Mouse (Mus musculus): ENCODE measurements at regions not wholly inside any gene's neighbourhood (a gene's known extent, or its start where the extent isn't known, plus 50 kb on each side); places are given as distances from the start of the nearest gene placed in this dataset.
A peak's percentile ranks its signal among the peaks of the same experiment; 100 is the strongest.

GRCm38 (mm10) chr13:34462808-34463511 lies 118.0 kb upstream of the Slc22a23 start:
- no peak for DNase-seq (ENCODE audit: low read depth, low spot score)

GRCm38 (mm10) chr13:34462206-34462807 lies 117.3 kb upstream of the Slc22a23 start:
- no peak for DNase-seq (ENCODE audit: low read depth, low spot score)

GRCm38 (mm10) chr13:34460969-34461368 lies 116.0 kb upstream of the Slc22a23 start:
- no peak for DNase-seq (ENCODE audit: low read depth, low spot score)

GRCm38 (mm10) chr13:34456051-34456450 lies 111.1 kb upstream of the Slc22a23 start:
- no peak for DNase-seq (ENCODE audit: low read depth, low spot score)

GRCm38 (mm10) chr13:34446806-34447205 lies 101.8 kb upstream of the Slc22a23 start:
- no peak for DNase-seq (ENCODE audit: low read depth, low spot score)

GRCm38 (mm10) chr13:34446327-34446726 lies 101.3 kb upstream of the Slc22a23 start:
- DNase-seq (ENCODE audit: low read depth, low spot score) = no peak

- no peak for DNase-seq (ENCODE audit: low read depth, low spot score)
Observed at GRCm38 (mm10) chr13:34441347-34441746, 96.4 kb upstream of the Slc22a23 start.

- DNase-seq (ENCODE audit: low read depth, low spot score) = no peak
Observed at GRCm38 (mm10) chr13:34427527-34427926, 82.5 kb upstream of the Slc22a23 start.

- no peak for DNase-seq (ENCODE audit: low read depth, low spot score)
Observed at GRCm38 (mm10) chr13:34424921-34425320, 79.9 kb upstream of the Slc22a23 start.

GRCm38 (mm10) chr13:34421644-34422043 lies 76.7 kb upstream of the Slc22a23 start:
- DNase-seq (ENCODE audit: low read depth, low spot score) = no peak

- DNase-seq (ENCODE audit: low read depth, low spot score) = no peak
Observed at GRCm38 (mm10) chr13:34420341-34421156, 75.6 kb upstream of the Slc22a23 start.

- DNase-seq (ENCODE audit: low read depth, low spot score) = no peak
Observed at GRCm38 (mm10) chr13:34419061-34419460, 74.1 kb upstream of the Slc22a23 start.

- DNase-seq (ENCODE audit: low read depth, low spot score) = no peak
Observed at GRCm38 (mm10) chr13:34416603-34417002, 71.6 kb upstream of the Slc22a23 start.

GRCm38 (mm10) chr13:34414533-34414932 lies 69.6 kb upstream of the Slc22a23 start:
- DNase-seq (ENCODE audit: low read depth, low spot score) = no peak

- DNase-seq (ENCODE audit: low read depth, low spot score) = peak; percentile 48
Observed at GRCm38 (mm10) chr13:34408669-34409055, 63.7 kb upstream of the Slc22a23 start.

GRCm38 (mm10) chr13:34408007-34408668 lies 63.2 kb upstream of the Slc22a23 start:
- DNase-seq (ENCODE audit: low read depth, low spot score) = peak; percentile 31

GRCm38 (mm10) chr13:34406291-34406690 lies 61.3 kb upstream of the Slc22a23 start:
- DNase-seq (ENCODE audit: low read depth, low spot score) = no peak

- DNase-seq (ENCODE audit: low read depth, low spot score) = no peak
Observed at GRCm38 (mm10) chr13:34402631-34403030, 57.6 kb upstream of the Slc22a23 start.

- DNase-seq (ENCODE audit: low read depth, low spot score) = no peak
Observed at GRCm38 (mm10) chr13:34401031-34401430, 56.0 kb upstream of the Slc22a23 start.

GRCm38 (mm10) chr13:34398847-34399246 lies 53.9 kb upstream of the Slc22a23 start:
- no peak for DNase-seq (ENCODE audit: low read depth, low spot score)

GRCm38 (mm10) chr13:34398061-34398787 lies 53.2 kb upstream of the Slc22a23 start:
- DNase-seq (ENCODE audit: low read depth, low spot score) = peak; percentile 20

Data from mesoderm, embryonic 11.5 days (tissue).